Comparison of ENCODE assay signal across 8 mouse cellular contexts in genomic region chr10:110455063-110455837, GRCm38 (mm10). TPM values are rescaled to one million over a fixed set of nuclear protein-coding genes. Genes with fewer than 3 reads are reported as not detected.
DNase-seq lines count a peak whose midpoint lies in the region; ATAC-seq and TF ChIP-seq lines count a peak whose summit lies in the region.

No protein-coding gene starts in this region.

- H3K36me3 ChIP-seq in lung, embryonic 14.5 days (ENCODE audit: insufficient read depth): no peaks in the 10 kb centered on the region
- no peaks in the 10 kb centered on the region for H3K36me3 ChIP-seq in hindbrain, embryonic 10.5 days
- no peaks in the 10 kb centered on the region for H3K36me3 ChIP-seq in midbrain, embryonic 15.5 days (replicated peaks)

- peak overlapping the region; percentile 69 for H3K4me2 ChIP-seq in lung, embryonic 14.5 days
- peak overlapping the region; percentile 81 for H3K4me2 ChIP-seq in midbrain, embryonic 15.5 days

- WGBS in lung, embryonic 14.5 days: under 1% methylated on average over 45 of the region's 45 CpGs
- under 1% methylated on average over 45 of the region's 45 CpGs for WGBS in hindbrain, embryonic 10.5 days
- under 1% methylated on average over 36 of the region's 45 CpGs for WGBS in midbrain, embryonic 15.5 days

- peak; percentile 53 for DNase-seq in lung, embryonic 14.5 days
- DNase-seq in lung, postnatal 25 days (ENCODE audit: low spot score): no peak
- peak; percentile 41 for DNase-seq in embryo, embryonic 10.5 days (ENCODE audit: low spot score)
- peak; percentile 32 for DNase-seq in hindbrain, embryonic 10.5 days (ENCODE audit: low spot score)
- peak; percentile 49 to 52 for DNase-seq in left cerebral cortex, postnatal 36 days (ENCODE audit: low spot score in 2 of 2)
- peak; percentile 32 for DNase-seq in yolk sac, embryonic 10.5 days (ENCODE audit: low spot score)
- DNase-seq in c-Kit-positive CD71-positive TER-119-positive erythroid progenitor cells, embryonic 14.5 days (ENCODE audit: low spot score): no peak

- peak overlapping the region; percentile 66 for H3K4me3 ChIP-seq in lung, embryonic 14.5 days (ENCODE audit: low read depth, low read length)
- H3K4me3 ChIP-seq in hindbrain, embryonic 10.5 days: peak overlapping the region; percentile 66
- H3K4me3 ChIP-seq in midbrain, embryonic 15.5 days: peak overlapping the region; percentile 68

- H3K9ac ChIP-seq in lung, embryonic 14.5 days: peak overlapping the region; percentile 68
- H3K9ac ChIP-seq in midbrain, embryonic 15.5 days: peak overlapping the region; percentile 73

- no peak overlapping the region; the same call in 1 of the 2 replicates for H3K27ac ChIP-seq in lung, embryonic 14.5 days (ENCODE audit: low read depth)
- peak overlapping the region; percentile 86 for H3K27ac ChIP-seq in hindbrain, embryonic 10.5 days
- peak overlapping the region; percentile 91 for H3K27ac ChIP-seq in midbrain, embryonic 15.5 days

- intact Hi-C loops in left cerebral cortex, postnatal 36 days (cut with DNase I): loop anchor here (5.0 to 10.0 kb wide), 4 partner anchors 147 to 530 kb away; no protein-coding TSS in a partner anchor

- H3K4me1 ChIP-seq in lung, embryonic 14.5 days (ENCODE audit: insufficient read depth): no peaks in the 10 kb centered on the region
- H3K4me1 ChIP-seq in hindbrain, embryonic 10.5 days (replicated peaks): peaks cover 15% of the 10 kb centered on the region
- peaks cover 22% of the 10 kb centered on the region for H3K4me1 ChIP-seq in midbrain, embryonic 15.5 days

- no peaks in the 10 kb centered on the region for H3K9me3 ChIP-seq in lung, embryonic 14.5 days (ENCODE audit: low read depth, low read length)
- H3K9me3 ChIP-seq in hindbrain, embryonic 10.5 days: no peaks in the 10 kb centered on the region
- no peaks in the 10 kb centered on the region for H3K9me3 ChIP-seq in midbrain, embryonic 15.5 days

- ATAC-seq in lung, embryonic 14.5 days (ENCODE audit: insufficient read depth): peak; percentile 44
- peak; percentile 87 for ATAC-seq in midbrain, embryonic 15.5 days (replicated peaks)

- TF ChIP-seq CTCF in lung, embryonic 14.5 days (IDR thresholded peaks at IDR 0.05; ENCODE audit: low read depth): no peak

- 0 out of 2 replicates have a peak, but pooled peaks cover 3% of the 10 kb centered on the region for H3K27me3 ChIP-seq in lung, embryonic 14.5 days (ENCODE audit: insufficient read depth, low read length)
- peaks cover 22% of the 10 kb centered on the region; the same call in 1 of the 2 replicates for H3K27me3 ChIP-seq in hindbrain, embryonic 10.5 days (ENCODE audit: insufficient read depth, poor library complexity, severe bottlenecking)
- H3K27me3 ChIP-seq in midbrain, embryonic 15.5 days (replicated peaks): no peaks in the 10 kb centered on the region

RNA-seq across cellular contexts. Expression of gene Nav3, which starts 0.8 kb away (rescaled TPM):
- polyA plus RNA-seq in lung, embryonic 14.5 days (2014; fragmentation: Nextera tagmentation; extraction: Ambion mirVana): 3.7 and 3.9 TPM in 2 replicates
- polyA plus RNA-seq in hindbrain, embryonic 10.5 days (2016; fragmentation: Nextera tagmentation; extraction: Ambion mirVana): 2.0 and 5.2 TPM in 2 replicates
- total RNA-seq in left cerebral cortex, postnatal 36 days (2021): 100 to 1,000 TPM; 132 to 151 TPM
- polyA plus RNA-seq in midbrain, embryonic 15.5 days (2015; fragmentation: Nextera tagmentation; extraction: Ambion mirVana): 24.7 and 27.0 TPM in 2 replicates

Comparison
In these comparisons a context has a peak if more than half of its experiments do, and no peak if none do; other contexts are left out.
1. DNase-seq: peak in lung, embryonic 14.5 days (single experiment), embryo, embryonic 10.5 days (single experiment), hindbrain, embryonic 10.5 days (single experiment), left cerebral cortex, postnatal 36 days (2 of 2) and yolk sac, embryonic 10.5 days (single experiment); none in lung, postnatal 25 days (single experiment) and c-Kit-positive CD71-positive TER-119-positive erythroid progenitor cells, embryonic 14.5 days (single experiment).
2. Peak in every context shown above with its lines, with median percentiles within 50 percentile points of each other: H3K4me3 ChIP-seq.